Mouse (Mus musculus) gastrocnemius, postnatal 4 days (tissue): Measurements from ENCODE around the gene Sfxn5. TPM values are rescaled to one million over a fixed set of nuclear protein-coding genes. Genes with fewer than 3 reads are reported as not detected.

Experiments
- DNase-seq, 2 experiments: peaks; one replicate each; pipeline ENCODE4 v3.0.0; 2021 to 2022; ENCODE audit warnings: low spot score in 2 of 2, mixed read lengths in 2 of 2
- long read RNA-seq, 2 experiments: library from polyadenylated mRNA; stranded (forward); transcript quantifications; one replicate each; pipeline ENCODE4 v2.0.0; 2021
- total RNA-seq, 2 experiments: library from RNA; stranded (reverse); gene quantifications; 2 replicates each; pipeline ENCODE4 v1.2.3; 2021

Gene Sfxn5
- 1 to 10 TPM; 4.7 to 5.4 TPM for total RNA-seq
- long read RNA-seq, experiment 1, partial matches to known transcripts = 0 of 2 reads
- long read RNA-seq, experiment 1, other reads (novel, unspliced or antisense) = 2 of 2 reads
- long read RNA-seq, experiment 2, partial matches to known transcripts = 2 of 2 reads
- long read RNA-seq, experiment 2, other reads (novel, unspliced or antisense) = 0 of 2 reads

GRCm38 (mm10) chr6:85333000-85333669, at the start of gene Sfxn5:
TSS of gene Sfxn5 (minus strand) at chr6:85333422.
- peak; percentile 93 to 98 for DNase-seq

- no peak for DNase-seq
Observed at GRCm38 (mm10) chr6:85382791-85383190, 49.6 kb upstream of the Sfxn5 start.

DNA sequence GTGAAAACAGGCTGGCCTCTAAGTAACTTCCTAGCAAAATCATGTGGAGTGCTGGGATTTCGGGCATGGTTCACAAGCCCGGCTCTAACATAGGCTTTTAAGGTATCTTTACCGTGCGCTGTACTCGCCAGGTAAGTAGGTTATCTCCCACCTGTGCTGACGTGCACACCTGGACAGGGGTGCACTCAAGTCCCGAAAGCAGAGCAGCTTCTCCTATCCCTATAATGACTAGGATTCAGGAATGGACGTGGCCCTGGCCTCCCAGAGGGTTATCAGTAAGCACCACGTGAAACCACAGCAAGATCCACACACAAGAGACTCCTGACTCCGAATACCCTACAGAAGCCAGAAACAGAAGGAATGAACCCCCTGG, 48.4 kb upstream of the Sfxn5 start:
- no peak for DNase-seq

- DNase-seq = no peak
Observed at GRCm38 (mm10) chr6:85380901-85381647, 47.9 kb upstream of the Sfxn5 start.

DNA sequence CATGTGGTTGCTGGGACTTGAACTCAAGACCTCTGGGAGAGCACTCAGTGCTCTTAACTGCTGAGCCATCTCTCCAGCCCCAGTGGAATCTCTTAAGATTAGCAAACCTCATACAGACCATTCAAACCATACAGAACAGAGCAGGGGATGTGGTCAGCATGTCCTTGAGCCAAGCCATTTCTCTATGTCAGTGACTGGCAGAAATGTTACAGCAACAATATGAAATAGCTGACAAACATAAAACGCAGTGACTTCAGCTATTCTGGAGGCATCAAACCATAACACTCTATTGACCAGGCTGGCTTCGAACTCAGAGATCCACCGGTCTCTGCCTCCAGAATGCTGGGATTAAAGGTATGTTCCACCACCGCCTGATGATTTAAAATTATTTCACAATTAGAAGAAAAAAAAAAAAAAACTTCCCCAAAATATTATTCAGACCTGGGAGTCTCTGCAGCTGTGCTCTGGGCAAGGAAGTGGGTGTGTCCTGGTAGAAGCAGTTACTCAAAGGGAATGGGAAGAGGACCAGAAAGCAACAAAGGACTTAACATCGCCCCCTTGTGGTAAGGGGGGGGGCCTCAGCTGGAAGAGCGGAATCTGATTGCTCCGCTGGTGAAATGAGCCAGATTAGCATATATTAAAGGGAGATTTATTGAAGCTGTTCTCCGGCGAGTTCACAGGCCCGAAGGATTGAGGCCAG, 47.1 kb upstream of the Sfxn5 start:
- peak; percentile 66 to 80 for DNase-seq

GRCm38 (mm10) chr6:85378629-85379028, 45.4 kb upstream of the Sfxn5 start:
- no peak for DNase-seq

DNA sequence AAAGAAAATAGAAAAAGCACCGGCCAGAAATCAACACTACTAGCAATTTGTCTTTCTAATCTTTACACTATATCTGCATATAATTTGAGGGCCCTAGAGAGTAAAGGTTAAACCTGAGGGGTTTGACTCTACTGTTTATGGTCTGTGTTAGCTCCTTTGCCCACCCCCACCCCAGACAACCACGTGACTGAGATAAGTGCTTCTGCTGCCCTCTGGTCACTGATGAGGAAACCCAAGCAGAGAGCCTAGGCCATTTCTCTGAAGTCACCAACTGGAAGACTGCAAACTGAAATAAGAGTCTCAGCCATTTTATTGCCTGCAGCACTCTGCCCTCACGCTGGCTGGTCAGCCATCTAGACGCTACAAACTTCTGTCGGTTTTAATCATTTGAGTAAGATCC, 44.7 kb upstream of the Sfxn5 start:
- no peak for DNase-seq

GRCm38 (mm10) chr6:85377066-85377734, 44.0 kb upstream of the Sfxn5 start:
- no peak for DNase-seq

- peak; percentile 89 to 98 for DNase-seq
Observed at GRCm38 (mm10) chr6:85374734-85375114, 41.5 kb upstream of the Sfxn5 start.

GRCm38 (mm10) chr6:85373951-85374733, 40.9 kb upstream of the Sfxn5 start, which contains the start of gene Rab11fip5:
TSS of gene Rab11fip5 (minus strand) at chr6:85374634.
- peak in 1 of 2 experiments; percentile 47 for DNase-seq

- DNase-seq = no peak
Observed at GRCm38 (mm10) chr6:85373066-85373860, 40.0 kb upstream of the Sfxn5 start.

DNA sequence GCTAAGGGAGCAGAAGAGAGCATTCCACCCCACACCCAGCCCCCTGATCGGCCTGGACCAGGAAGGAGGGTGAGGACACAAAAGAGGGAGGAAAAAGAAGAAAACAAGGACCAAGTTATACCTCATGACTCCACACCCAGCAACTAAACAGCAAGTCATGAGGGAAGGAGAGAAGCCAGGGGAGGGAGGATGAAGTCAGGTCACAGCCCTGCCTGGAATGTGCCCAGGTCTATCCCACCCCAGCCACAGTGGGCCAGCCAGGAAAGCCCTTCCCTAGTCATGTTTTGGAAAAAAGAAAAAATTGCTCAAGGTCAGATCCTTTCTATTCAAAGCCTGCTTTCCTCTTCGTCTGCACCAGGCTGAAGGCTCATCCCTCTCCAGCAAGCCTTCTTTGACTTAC, 39.3 kb upstream of the Sfxn5 start:
- peak in 1 of 2 experiments; percentile 34 for DNase-seq

DNA sequence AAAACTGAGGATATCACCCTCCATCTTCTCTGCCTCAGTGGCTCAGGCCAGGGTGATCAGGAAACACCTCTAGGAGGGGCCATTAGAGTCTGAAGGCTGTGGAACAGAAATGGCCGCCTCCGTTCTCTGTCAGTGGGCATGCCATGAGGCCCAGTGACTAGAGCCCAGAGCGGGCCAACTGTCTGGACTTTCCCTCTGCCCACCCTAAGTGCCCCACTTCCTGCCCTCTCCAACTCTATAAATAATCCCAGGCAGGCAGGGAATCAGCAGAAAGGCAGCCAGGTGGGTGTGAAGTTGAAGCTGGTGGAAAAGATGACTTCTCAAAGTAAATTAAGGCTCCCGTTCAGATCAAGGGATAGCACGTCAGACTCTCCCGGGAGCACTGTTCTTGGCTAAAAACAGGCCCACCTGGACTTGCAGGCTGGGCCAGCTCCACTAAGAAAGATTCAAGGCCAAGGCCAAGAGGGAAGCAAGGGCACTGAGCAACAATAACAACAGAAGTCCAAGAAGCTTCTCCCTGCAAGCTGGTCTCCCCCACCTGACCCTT, 38.7 kb upstream of the Sfxn5 start:
- no peak for DNase-seq

DNA sequence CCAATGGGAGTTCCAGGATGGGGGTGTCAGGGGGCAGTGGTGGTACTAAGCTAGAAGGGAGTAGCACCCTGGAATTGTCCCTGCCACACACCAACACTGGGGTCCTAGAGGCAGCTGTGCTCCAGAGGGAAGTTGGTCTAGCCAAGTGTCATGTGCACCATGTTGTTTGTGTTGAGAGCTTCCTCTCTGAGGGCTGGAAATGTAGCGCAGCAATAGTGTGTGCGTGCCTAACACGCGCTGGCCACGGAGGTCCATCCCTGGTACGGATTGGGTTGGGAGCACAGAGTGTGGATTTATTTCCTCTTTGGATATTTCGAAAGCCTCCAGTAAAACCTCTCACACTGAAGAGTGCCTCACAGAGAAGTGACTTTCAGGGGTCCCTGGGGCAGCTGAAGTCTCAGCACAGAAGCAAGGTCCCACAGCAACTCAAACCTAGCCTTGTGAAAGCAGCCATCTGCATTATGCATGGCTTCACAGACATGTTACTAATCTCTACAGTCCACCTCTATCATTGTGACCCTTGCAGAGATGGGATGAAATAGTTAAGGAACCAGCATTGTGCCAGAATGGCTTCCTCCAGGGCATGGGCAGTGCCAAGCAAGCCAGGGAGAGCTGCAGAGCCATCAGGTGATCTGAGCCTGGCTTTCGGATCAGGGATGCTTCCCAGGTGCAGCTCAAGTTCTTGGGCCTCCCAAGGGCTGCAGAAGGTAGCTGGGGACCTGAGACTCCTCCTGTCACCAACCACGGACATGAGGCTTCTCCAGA, 37.6 kb upstream of the Sfxn5 start:
- DNase-seq = no peak

- DNase-seq = no peak
Observed at GRCm38 (mm10) chr6:85370041-85370440, 36.8 kb upstream of the Sfxn5 start.

GRCm38 (mm10) chr6:85369181-85369860, 36.1 kb upstream of the Sfxn5 start:
- DNase-seq = peak; percentile 55 to 78

DNA sequence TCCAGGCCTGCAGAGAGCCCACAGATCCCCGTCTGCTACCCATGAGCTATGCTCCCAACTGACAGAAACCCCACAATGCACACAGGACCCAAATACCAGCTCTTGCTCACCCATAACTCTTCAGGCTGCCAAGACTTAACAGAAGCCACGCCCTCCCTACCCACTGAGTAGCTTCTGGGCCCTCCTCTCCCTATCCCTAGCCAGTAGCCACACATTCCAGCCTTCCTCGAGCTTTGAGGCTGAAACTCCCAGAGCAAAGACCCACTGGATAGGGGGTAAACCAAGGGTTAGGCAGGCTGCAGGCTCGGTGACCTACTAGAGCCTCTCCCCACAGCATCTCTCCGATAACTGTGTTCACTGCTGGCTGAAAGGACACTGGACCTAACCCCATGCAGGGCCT, 35.5 kb upstream of the Sfxn5 start:
- no peak for DNase-seq

GRCm38 (mm10) chr6:85368166-85368565, 34.9 kb upstream of the Sfxn5 start:
- no peak for DNase-seq
